ENCODE assay signal across 8 mouse cellular contexts in genomic region chrX:21293666-21294065, GRCm38 (mm10).
DNase-seq lines count a peak whose midpoint lies in the region; ATAC-seq and TF ChIP-seq lines count a peak whose summit lies in the region.

No protein-coding gene starts in this region.

- no peak for ATAC-seq in megakaryocyte progenitor cell, adult 5-6 weeks (replicated peaks; ENCODE audit: poor library complexity)

- peak; percentile 63 for DNase-seq in gastrocnemius, postnatal 10 days
- no peak for DNase-seq in gastrocnemius, adult 8-10 months (ENCODE audit: low spot score in 2 of 2)
- DNase-seq in ovary, postnatal 14 days (ENCODE audit: low spot score), result peak; percentile 26
- no peak for DNase-seq in ovary, postnatal 10 days (ENCODE audit: low spot score)
- DNase-seq in hindlimb bud, embryonic 11.5 days (ENCODE audit: extremely low spot score, low read depth, low spot score), result peak; percentile 3
- peak; percentile 10 for DNase-seq in naive thymus-derived CD4-positive, alpha-beta T cell, adult 2 months (ENCODE audit: low read depth)

- TF ChIP-seq CTCF in bone marrow macrophage, adult 2 months (IDR thresholded peaks at IDR 0.05; ENCODE audit: low read depth, low read length), result peak; percentile 27; the same call in 1 of the 2 replicates

- TF ChIP-seq POLR2A in bone marrow macrophage, adult 2 months (IDR thresholded peaks at IDR 0.05; ENCODE audit: borderline replicate concordance, low read depth, low read length), result no peak

- H3K27ac ChIP-seq in bone marrow macrophage, adult 2 months (ENCODE audit: insufficient read depth, low read depth, low read length), result no peak overlapping the region

- H3K4me3 ChIP-seq in bone marrow macrophage, adult 2 months (ENCODE audit: insufficient read depth, low read length), result no peak overlapping the region

- no peaks in the 10 kb centered on the region for H3K4me1 ChIP-seq in bone marrow macrophage, adult 2 months (ENCODE audit: control insufficient read depth, insufficient read depth, low read length)

Comparison
In these comparisons a context has a peak if more than half of its experiments do, and no peak if none do; other contexts are left out.
1. DNase-seq: peak in gastrocnemius, postnatal 10 days (single experiment), ovary, postnatal 14 days (single experiment), hindlimb bud, embryonic 11.5 days (single experiment) and naive thymus-derived CD4-positive, alpha-beta T cell, adult 2 months (single experiment); none in gastrocnemius, adult 8-10 months (0 of 2) and ovary, postnatal 10 days (single experiment).